Mouse (Mus musculus) CD4-positive helper T cell, adult 2 months (primary cell): ENCODE results near the gene Gm21731.
"Not testable (repeated sequence)": the region's sequence is repeated elsewhere in the genome, so short reads cannot be mapped to it uniquely, and the experiment has no call there.

Experiments
- DNase-seq: peaks from one replicate; pipeline ENCODE4 v3.0.0-alpha.2; 2012; ENCODE audit warnings: low read depth, missing footprints, low spot score

Gm21731 gene

GRCm38 (mm10) chr13:120238811-120239210 lies at the start of gene Gm21731:
Gene Gm21731, plus strand, starts transcription at chr13:120239111.
- DNase-seq, result not testable (repeated sequence)

GRCm38 (mm10) chr13:120196189-120196821 lies 42.6 kb upstream of the Gm21731 start:
- not testable (repeated sequence) for DNase-seq

- not testable (repeated sequence) for DNase-seq
These were observed 23.1 kb upstream of the Gm21731 start, which contains the start of gene Gm21762 for GRCm38 (mm10) chr13:120215847-120216246. Gene Gm21762, minus strand, starts transcription at chr13:120215947.

- peak; percentile 4 for DNase-seq
These were observed 18.0 kb upstream of the Gm21731 start for GRCm38 (mm10) chr13:120220922-120221321.

GRCm38 (mm10) chr13:120223012-120223659 lies 15.8 kb upstream of the Gm21731 start:
- not testable (repeated sequence) for DNase-seq

- not testable (repeated sequence) for DNase-seq
These were observed 7.1 kb upstream of the Gm21731 start for GRCm38 (mm10) chr13:120231798-120232197.

- peak; percentile 22 for DNase-seq
These were observed 6.4 kb upstream of the Gm21731 start for GRCm38 (mm10) chr13:120232447-120233049.

- not testable (repeated sequence) for DNase-seq
These were observed 12.5 kb downstream of the Gm21731 start for GRCm38 (mm10) chr13:120251208-120251924.

GRCm38 (mm10) chr13:120258817-120259658 lies 20.1 kb downstream of the Gm21731 start:
- peak; percentile 1 for DNase-seq

- not testable (repeated sequence) for DNase-seq
These were observed 20.8 kb downstream of the Gm21731 start for GRCm38 (mm10) chr13:120259718-120260117.

- DNase-seq, result not testable (repeated sequence)
These were observed 24.0 kb downstream of the Gm21731 start, which contains the start of gene AF067061 for GRCm38 (mm10) chr13:120262870-120263269. Gene AF067061, plus strand, starts transcription at chr13:120263114.

GRCm38 (mm10) chr13:120277837-120278236 lies 38.9 kb downstream of the Gm21731 start:
- not testable (repeated sequence) for DNase-seq

- DNase-seq, result no peak
These were observed 39.9 kb downstream of the Gm21731 start for GRCm38 (mm10) chr13:120278784-120279183.
